Mouse (Mus musculus) frontal cortex, postnatal 25 days (tissue): ENCODE measurements at regions not wholly inside any gene's neighbourhood (a gene's known extent, or its start where the extent isn't known, plus 50 kb on each side); places are given as distances from the start of the nearest gene placed in this dataset.
"Not testable (repeated sequence)": the region's sequence is repeated elsewhere in the genome, so short reads cannot be mapped to it uniquely, and the experiment has no call there.

Source experiments
- DNase-seq, 2 experiments: peaks; one replicate each; pipeline ENCODE4 v3.0.0; 2022; ENCODE audit warnings: low spot score in 2 of 2

DNA sequence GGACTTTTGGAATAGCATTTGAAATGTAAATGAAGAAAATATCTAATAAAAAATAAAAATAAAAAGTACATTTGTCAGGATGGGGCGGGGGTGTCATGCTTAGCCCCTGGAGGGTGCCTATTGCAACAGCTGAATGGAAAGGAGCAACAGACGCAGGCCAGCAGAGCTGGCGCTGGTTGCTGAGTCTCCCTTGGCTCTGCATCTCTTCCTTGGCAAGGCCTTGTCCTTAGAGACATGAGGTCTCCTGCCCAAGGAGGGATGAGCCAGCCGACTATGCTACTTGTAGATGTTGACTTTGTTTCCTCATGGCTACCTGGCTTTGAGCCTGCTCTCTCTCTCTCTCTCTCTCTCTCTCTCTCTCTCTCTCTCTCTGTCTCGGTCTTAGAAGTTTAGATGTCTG, 166.4 kb downstream of the Opa1 start:
- DNase-seq: no peak

DNA sequence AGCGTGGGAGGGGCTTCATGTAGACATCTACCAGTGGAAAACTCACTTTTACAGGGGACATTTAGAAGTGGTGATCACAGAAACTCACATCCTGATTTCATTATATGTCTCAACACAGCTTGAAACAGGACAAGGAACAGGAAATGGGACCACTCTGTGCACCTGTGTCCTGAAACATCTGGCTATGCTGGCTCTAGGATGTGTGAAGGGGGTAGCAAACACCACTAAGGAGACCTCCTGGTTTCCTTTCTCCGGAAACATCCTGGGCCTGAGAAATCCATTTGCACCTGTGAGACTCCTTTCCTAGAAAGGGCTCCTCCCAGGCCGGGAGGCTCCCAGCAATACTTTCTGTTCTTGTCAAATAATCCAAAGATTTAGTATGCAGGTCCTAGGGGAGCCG, 167.1 kb downstream of the Opa1 start:
- DNase-seq: no peak

DNA sequence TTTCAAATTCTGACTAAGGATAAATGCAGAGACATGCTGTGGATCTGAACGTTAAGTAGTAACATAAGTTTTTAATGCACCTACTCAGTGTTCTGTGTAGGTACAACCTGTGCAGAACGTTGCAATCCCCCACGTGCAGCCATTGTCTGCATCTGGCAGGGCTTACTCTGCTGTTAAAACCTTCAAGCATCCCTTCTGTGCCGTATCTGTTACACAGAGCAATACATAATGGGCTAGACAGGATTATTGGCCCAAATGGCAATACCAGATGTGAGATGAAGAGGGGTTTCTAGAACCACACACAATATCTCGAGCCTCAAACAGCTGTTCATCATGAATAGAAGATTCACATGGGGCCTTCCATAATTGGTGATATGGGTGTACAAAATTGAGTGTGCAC, 170.0 kb downstream of the Opa1 start:
- DNase-seq: no peak

DNA sequence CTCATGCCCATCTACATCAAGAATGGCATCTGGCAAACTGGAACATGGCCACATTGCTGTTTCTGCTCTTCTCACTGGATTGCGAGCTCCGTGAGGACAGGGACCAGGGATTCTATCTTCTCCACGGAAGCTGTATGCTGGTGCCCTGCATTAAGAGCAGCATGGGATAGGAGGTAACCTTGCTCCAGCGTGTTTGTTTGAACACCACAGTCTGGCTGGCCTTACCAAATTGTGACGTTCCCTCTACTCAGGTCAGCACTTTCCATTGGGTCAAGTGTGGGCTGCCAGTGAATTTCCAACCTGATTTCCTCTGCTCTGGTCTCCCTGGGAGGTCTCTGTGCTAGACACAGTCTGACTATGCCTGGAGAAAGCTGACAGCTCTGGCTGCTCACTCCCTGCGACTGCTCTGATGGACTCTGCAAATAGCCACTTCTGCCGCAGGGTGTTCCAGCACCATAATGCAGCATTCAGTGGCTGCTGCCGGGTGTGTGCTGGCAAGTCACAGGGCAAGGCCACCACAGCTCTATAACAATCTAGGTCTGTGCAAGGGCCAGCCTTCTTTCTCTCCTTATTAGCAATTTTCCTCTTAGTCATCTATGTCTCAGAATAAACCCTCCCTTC, 175.6 kb downstream of the Opa1 start:
- DNase-seq: no peak

DNA sequence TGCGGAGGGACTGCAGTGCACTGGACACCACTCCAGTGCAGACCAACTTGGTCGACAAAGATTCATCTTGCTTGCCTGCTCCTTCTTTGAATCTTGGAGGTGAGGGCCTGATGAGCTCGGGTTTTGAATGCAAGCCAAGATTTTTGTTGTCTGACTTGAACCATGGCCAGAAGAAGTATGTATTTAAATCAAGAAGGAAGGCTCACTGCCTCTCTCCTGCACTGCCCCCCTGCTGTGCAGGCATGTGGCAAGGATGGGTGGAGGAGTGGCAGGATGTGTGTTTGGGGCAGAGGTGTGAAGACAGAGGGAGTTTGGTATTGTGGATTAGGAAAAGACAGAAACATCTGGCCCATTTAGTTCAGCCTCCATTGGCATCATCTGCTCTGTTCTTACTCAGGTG, 179.1 kb downstream of the Opa1 start:
- DNase-seq: no peak

DNA sequence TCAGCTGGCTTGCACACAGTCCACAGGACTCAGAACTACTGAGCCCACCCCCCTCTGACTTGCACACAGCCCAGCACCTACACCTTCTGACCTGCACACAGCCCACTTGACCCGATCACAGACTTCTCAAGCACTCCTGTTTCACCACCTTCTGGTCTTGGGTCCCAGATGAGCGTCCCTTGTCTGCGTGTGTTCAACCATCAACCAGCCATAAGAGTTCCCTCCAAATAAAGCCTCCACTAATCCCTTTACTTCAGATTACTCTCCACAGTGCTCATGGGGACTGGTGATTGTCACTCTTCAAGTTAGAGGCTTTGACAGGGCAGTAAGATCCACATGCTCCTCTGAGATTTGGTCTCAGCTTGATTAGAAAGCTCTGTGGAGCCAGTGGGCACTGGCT, 180.3 kb downstream of the Opa1 start:
- no peak for DNase-seq

- no peak for DNase-seq
Observed at GRCm38 (mm10) chr16:29760627-29761026, 181.5 kb downstream of the Opa1 start.

- no peak for DNase-seq
Observed at GRCm38 (mm10) chr16:29761779-29762277, 182.7 kb downstream of the Opa1 start.

DNA sequence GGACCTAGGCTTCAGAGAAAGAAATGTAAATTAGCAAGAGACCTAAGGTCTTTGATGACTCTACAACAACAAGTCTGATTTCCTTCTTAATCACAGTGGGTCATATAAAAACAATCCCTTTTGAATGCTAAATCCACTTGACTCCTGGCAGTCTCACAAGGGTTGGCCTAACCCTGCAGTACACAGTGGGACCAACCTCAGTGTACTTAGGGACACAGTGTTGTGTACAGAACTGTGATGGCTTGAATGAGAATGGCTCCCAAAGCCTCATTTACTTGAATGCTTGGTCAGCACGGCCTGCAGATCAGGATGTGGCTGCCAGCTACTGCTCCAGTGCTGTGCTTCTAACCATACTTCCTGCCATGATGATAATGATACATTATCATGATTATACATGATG, 185.2 kb downstream of the Opa1 start:
- DNase-seq: no peak

DNA sequence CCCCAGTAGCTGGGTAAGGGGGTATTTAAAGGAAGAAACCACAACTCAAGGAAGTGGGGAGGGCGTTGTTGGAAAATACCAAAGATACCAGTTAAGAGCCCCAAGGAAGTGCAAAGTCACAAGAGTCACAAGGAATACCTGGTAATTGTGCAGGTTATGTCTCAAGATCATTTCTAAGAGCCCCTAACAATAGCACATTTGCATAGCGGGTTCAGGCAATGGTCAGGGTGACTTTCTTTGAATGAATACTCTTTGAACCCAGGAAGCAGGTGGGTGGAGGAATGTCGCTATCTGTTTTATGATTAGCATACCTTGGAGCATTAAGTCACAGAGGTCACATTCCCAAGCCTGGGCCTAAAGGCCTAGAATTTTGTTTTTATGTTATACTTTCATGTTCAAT, 186.7 kb downstream of the Opa1 start:
- DNase-seq: not testable (repeated sequence)

DNA sequence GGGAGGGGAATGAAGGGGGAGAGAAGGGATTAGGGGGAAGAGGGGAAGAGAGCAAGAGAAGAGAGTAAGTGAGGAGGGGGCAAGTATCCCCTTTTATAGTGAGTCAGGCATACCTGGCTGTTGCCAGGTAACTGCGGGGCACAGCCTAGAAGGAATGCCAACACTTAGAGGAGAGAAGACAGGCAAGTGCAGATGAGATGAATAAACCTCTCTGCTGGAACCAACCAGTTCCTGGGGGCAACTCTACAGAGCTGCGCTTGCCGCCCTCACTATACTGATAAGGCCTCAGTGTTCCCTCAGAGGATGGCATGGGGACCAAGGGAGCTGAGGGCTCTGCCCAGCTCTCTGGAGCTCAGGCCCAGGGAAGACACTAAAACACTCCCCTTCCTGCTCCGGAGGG, 192.2 kb downstream of the Opa1 start:
- no peak for DNase-seq

GRCm38 (mm10) chr16:29771728-29772608, 192.8 kb downstream of the Opa1 start:
- no peak for DNase-seq

DNA sequence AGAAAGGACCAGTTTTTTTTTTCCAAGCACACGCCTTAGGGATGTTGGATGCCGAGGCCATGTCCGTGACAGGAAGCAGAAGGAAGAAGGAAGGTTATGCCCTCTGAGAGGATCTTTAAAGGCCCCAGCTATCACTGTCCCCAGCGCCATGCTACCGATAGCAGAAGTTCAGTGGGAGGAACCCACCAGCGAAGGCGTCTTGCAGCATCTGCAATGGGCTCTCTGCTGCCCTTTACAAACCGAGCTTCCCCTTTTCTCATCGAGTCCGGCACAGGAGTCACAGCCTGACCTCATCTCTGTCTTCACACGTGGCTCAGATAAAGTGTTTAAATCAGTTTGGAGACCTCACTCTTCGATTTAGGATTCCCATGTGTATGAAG, 193.5 kb downstream of the Opa1 start:
- DNase-seq: no peak

GRCm38 (mm10) chr16:29773056-29773455, 193.9 kb downstream of the Opa1 start:
- DNase-seq: no peak

- no peak for DNase-seq
Observed at GRCm38 (mm10) chr16:29774949-29775348, 195.8 kb downstream of the Opa1 start.

DNA sequence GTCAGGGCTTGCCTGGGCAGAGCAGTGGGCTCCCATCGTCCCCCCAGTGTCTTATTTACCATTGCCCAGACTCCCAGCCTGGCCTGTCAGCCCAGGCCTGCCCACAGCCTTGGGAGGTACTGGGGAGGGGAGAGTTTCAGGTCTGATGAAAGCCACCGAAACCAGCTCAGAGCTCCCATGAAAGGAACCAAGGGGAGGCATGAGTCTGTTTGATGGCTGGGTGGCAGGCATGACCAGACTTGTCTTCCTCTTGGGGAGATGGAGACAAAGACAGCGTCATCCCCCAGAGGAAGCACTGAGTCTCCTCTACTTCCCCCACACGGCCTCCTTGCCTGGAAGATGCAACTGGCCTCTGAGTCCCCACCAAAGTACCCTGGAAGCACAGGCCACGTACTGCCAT, 196.7 kb downstream of the Opa1 start:
- DNase-seq: no peak

DNA sequence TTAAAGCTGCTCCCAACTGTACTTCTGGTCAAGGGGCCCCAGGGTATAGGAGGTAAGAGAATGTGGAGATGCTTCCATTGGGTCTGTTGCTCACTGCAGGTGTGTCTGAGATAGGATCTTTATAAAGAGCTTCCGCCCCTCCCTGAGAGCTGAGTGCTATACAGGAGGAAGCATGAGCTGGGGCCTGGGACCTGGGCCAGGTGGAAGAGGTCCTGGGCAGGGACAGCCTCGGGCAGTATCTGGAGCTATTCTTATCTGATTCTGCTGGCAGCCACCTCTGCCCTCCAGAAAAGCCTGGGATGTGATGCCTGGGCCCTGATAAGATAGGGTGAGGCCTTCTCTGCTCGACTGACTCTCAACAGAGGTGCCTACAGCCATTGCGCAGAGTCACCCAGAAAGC, 203.3 kb downstream of the Opa1 start:
- DNase-seq: no peak

DNA sequence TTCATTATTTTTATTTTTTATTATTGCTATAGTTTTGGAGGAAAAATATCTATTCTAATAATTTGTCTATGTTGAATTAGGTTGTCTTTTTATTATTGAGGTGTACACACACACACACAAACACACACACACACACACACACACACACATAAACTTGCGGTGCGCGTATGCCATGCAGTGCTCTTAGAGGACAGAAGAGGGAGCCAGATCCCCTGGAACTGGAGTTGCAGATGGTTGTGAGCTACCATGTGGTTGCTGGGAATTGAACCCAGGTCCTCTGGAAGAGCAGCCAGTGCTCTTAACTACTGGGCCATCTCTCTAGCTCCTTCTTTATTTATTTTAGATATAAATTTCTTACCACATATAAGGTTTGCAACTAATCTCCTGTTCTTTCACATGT, 206.0 kb downstream of the Opa1 start:
- no peak for DNase-seq

DNA sequence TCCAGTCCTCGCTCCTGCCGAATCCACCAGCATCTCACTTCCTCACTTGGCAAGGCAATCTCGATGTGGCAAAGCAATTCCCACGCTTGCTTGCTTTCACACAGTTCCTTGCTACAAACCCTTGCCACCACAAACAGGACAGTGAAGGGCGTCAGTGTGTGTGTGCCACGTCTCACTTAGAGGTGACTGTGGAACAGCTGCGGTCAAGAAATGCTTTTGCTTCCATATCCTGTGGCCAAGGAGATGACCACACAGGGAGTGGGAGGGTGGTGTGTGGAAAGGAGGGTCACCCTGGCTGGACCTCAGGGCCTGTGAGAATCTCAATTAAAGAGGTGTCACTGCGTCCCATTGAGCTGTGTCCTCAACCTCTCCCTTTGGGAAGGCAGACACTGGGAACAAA, 207.4 kb downstream of the Opa1 start:
- DNase-seq: no peak

DNA sequence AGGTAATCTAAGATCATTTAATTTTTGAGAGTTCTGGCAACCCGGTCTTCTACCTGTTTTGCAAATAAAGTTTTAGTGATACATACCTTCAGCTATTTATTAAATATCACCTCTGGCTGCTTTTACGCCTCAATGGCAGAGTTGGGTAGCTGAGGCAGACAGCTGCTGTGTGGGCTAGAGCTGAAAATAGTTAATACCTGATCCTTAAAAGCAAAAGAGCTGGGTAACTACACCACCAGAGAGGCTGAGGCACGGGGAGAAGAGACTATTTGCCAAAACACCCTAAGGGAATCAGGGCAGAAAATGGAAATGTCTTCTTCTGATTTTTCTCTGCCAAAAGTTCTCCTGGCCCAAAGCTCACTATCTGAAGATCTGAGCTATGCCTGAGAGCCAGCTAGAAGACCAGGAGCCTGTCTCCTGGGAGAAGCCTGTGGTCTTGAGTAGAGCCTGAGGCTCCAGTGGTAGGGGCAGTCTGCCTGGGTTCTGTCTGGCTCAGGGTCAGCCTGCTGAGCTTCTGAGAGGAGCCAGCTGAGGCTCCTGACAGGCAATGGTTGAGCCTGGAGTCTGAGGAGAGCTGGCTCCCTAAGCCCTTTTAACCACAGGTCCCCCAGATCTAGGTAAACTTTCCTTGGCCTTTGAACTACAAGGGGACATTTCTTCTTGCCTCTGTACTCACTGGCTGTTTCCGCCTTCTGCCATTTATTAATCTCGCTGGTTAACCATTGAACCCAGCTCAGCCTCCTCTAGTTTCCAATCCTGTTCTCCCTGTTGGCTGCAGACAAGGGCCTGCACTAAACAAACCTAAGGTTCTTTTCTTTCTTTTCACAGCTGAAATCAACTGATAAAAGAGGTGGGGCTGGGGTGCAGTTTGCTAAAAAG, 208.7 kb downstream of the Opa1 start:
- no peak for DNase-seq

GRCm38 (mm10) chr16:29790064-29790463, 210.9 kb downstream of the Opa1 start:
- DNase-seq: no peak

GRCm38 (mm10) chr16:29799250-29799649, 220.1 kb downstream of the Opa1 start:
- DNase-seq: no peak
